Mouse (Mus musculus) mouse embryonic stem cell (cell line): ENCODE data around the gene Gpr88.

Source experiments
- in situ Hi-C, 2 experiments: fragments of 300-500 bp; cut with MboI; formaldehyde crosslinking; loops; 1 replicate in 1 of 2; 3 replicates in 1 of 2; pipeline ENCODE4 v1.14.3; 2019 to 2020; ENCODE audit warnings: low sequenced_read_pairs in 2 of 2, low pct_unique_long_range_greater_than_20kb in 1 of 2, mixed read lengths in 1 of 2; ENCODE audit not compliant: unreplicated experiment in 1 of 2

Gene Gpr88

DNA sequence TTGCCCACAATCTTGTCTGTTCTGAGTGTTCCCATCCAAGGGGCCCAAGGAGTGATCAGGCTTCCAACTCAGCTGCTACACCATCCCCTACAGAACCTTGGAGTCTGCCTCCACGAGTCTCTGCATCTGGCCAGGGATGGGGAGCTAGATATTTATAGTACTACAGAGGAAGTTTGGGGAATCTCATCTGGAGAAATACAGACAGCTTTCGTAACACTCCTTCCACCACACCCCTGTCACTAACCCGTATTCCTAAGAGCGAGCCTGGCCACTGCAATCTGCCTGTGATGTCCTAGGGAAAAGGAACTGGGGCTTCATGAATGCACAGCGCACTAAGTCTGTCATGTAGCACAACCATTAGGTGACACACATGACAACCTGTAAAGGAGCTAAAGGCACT, 41.7 kb downstream of the Gpr88 start:
- in situ Hi-C loops = no loop called here

- in situ Hi-C loops = no loop called here
Observed at GRCm38 (mm10) chr3:116210720-116211121, 42.6 kb downstream of the Gpr88 start.

DNA sequence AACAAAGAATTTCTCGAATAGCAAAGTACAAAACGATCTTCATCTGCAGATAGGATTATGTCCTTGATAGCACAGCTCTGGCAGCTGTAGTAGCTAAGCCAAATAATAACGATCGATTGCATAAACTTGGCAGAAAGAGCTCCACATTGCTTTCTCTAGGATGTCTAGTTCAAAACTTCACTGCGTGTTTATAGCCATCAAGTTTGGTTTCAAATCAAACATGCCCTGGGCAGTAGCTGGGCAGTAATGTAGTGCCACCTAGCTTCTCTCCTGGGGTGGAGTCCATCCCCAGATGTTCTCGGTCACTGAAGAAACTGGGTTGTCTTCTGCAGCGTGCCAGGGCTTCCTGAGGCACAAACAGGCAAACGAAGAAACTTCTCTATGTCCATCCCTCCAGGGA, 44.1 kb downstream of the Gpr88 start:
- in situ Hi-C loops = no loop called here

DNA sequence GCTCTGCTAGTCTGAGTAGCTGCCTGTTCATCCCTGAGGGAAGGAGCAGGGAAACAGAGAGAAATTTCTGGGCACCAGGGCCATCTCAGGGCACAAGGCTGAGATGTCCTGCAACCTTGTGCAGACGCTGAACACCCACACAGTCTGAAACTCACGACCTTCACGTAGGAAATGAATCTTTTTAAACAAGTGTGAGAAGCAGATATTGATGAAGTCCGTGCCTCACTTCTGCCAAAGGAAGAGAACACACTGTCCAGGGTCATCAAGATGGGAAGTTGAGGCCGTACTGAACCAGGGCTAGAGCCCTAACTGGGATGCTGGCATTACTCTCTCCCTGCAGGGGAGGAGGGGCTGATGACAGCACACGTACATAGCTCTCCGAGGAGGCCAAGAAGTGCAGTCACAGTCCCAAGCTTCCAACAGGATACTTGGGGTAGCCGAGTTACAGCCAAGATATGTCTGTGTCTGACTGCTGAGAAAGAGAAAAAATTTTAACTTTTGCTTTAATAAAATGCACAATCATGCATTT, 46.9 kb downstream of the Gpr88 start:
- in situ Hi-C loops = no loop called here

GRCm38 (mm10) chr3:116205346-116206219, 47.7 kb downstream of the Gpr88 start:
- in situ Hi-C loops = no loop called here

- in situ Hi-C loops = no loop called here
Observed at GRCm38 (mm10) chr3:116204643-116205042, 48.7 kb downstream of the Gpr88 start.

DNA sequence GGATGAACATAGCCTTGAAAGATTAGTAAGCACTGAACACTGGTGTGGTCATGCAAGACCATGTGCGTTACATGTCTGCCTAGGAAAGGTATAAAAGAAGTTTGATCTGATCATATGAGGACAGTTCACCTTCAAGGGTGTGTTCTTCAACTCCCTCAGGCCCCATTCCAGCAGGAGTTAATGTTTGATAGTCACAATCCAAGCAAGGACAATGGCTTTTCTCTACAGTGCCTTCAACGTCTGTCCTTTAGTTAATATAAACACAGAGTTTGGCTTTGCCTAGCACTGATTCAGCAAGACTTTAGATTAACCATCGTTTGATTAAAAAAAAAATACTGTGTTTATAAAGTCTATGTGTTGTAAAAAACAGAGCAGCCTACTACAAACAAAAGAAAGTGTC, 49.4 kb downstream of the Gpr88 start:
- in situ Hi-C loops = no loop called here

GRCm38 (mm10) chr3:116200060-116200459, 53.2 kb downstream of the Gpr88 start:
- in situ Hi-C loops = no loop called here
